Mouse (Mus musculus): ENCODE results near the gene Lef1. TPM values are rescaled to one million over a fixed set of nuclear protein-coding genes. Genes with fewer than 3 reads are reported as not detected.

The Lef1 gene
- polyA plus RNA-seq, 1 experiment from 2014 or later: 25.9 TPM

GRCm38 (mm10) chr3:131123501-131123900 is 13.2 kb downstream of the Lef1 start:
- no peak for DNase-seq (ENCODE audit: low spot score)
- Histone ChIP-seq H3K36me3 (ENCODE audit: control insufficient read depth, insufficient read depth, low read length) (peaks cover 25% of the 10 kb centered on the region; the same call in 1 of the 2 replicates), H3K9me3 (ENCODE audit: control insufficient read depth, low read length) (no peaks in the 10 kb centered on the region), H3K4me2 (ENCODE audit: low read depth, low read length) (no peak overlapping the region), H3K27ac (replicated peaks; ENCODE audit: low read depth, low read length) (no peak overlapping the region), H3K9ac (ENCODE audit: low read depth, low read length) (no peak overlapping the region), H3K27me3 (replicated peaks; ENCODE audit: control insufficient read depth, insufficient read depth, low read length) (no peaks in the 10 kb centered on the region), H3K4me3 (ENCODE audit: low read depth, low read length) (no peak overlapping the region), H3K4me1 (ENCODE audit: control insufficient read depth, insufficient read depth, low read length) (no peaks in the 10 kb centered on the region)
- ATAC-seq (ENCODE audit: low read depth): no peak
- WGBS: 85% methylated on average over 6 of the region's 6 CpGs

GRCm38 (mm10) chr3:131125873-131126272 is 15.6 kb downstream of the Lef1 start:
- Histone ChIP-seq H3K9me3 (ENCODE audit: control insufficient read depth, low read length) (no peaks in the 10 kb centered on the region), H3K9ac (ENCODE audit: low read depth, low read length) (no peak overlapping the region), H3K27me3 (replicated peaks; ENCODE audit: control insufficient read depth, insufficient read depth, low read length) (no peaks in the 10 kb centered on the region), H3K27ac (replicated peaks; ENCODE audit: low read depth, low read length) (no peak overlapping the region), H3K36me3 (ENCODE audit: control insufficient read depth, insufficient read depth, low read length) (peaks cover 22% of the 10 kb centered on the region; the same call in 1 of the 2 replicates), H3K4me1 (ENCODE audit: control insufficient read depth, insufficient read depth, low read length) (no peaks in the 10 kb centered on the region), H3K4me2 (ENCODE audit: low read depth, low read length) (no peak overlapping the region), H3K4me3 (ENCODE audit: low read depth, low read length) (no peak overlapping the region)
- 94% methylated on average over 13 of the region's 13 CpGs for WGBS
- no peak for ATAC-seq (ENCODE audit: low read depth)
- no peak for DNase-seq (ENCODE audit: low spot score)

GRCm38 (mm10) chr3:131126438-131126837 is 16.2 kb downstream of the Lef1 start:
- H3K4me2 ChIP-seq (ENCODE audit: low read depth, low read length): no peak overlapping the region
- no peak for DNase-seq (ENCODE audit: low spot score)
- H3K4me3 ChIP-seq (ENCODE audit: low read depth, low read length): no peak overlapping the region
- 94% methylated on average over 4 of the region's 4 CpGs for WGBS
- no peaks in the 10 kb centered on the region for H3K27me3 ChIP-seq (replicated peaks; ENCODE audit: control insufficient read depth, insufficient read depth, low read length)
- peaks cover 19% of the 10 kb centered on the region; the same call in 1 of the 2 replicates for H3K36me3 ChIP-seq (ENCODE audit: control insufficient read depth, insufficient read depth, low read length)
- H3K9me3 ChIP-seq (ENCODE audit: control insufficient read depth, low read length): no peaks in the 10 kb centered on the region
- H3K27ac ChIP-seq (replicated peaks; ENCODE audit: low read depth, low read length): no peak overlapping the region
- H3K4me1 ChIP-seq (ENCODE audit: control insufficient read depth, insufficient read depth, low read length): no peaks in the 10 kb centered on the region
- no peak for ATAC-seq (ENCODE audit: low read depth)
- H3K9ac ChIP-seq (ENCODE audit: low read depth, low read length): no peak overlapping the region

GRCm38 (mm10) chr3:131134003-131134402 is 23.7 kb downstream of the Lef1 start:
- DNase-seq (ENCODE audit: low spot score) (no peak), ATAC-seq (ENCODE audit: low read depth) (peak; percentile 62; the same call in 1 of the 2 replicates)
- Histone ChIP-seq H3K4me3 (ENCODE audit: low read depth, low read length) (no peak overlapping the region), H3K4me2 (ENCODE audit: low read depth, low read length) (no peak overlapping the region), H3K27ac (replicated peaks; ENCODE audit: low read depth, low read length) (no peak overlapping the region), H3K9me3 (ENCODE audit: control insufficient read depth, low read length) (no peaks in the 10 kb centered on the region), H3K9ac (ENCODE audit: low read depth, low read length) (no peak overlapping the region), H3K4me1 (ENCODE audit: control insufficient read depth, insufficient read depth, low read length) (peaks cover 33% of the 10 kb centered on the region), H3K27me3 (replicated peaks; ENCODE audit: control insufficient read depth, insufficient read depth, low read length) (no peaks in the 10 kb centered on the region), H3K36me3 (ENCODE audit: control insufficient read depth, insufficient read depth, low read length) (no peaks in the 10 kb centered on the region)
- 65% methylated on average over 9 of the region's 9 CpGs for WGBS

GRCm38 (mm10) chr3:131135434-131135833 is 25.2 kb downstream of the Lef1 start:
- peaks cover 5% of the 10 kb centered on the region; the same call in 1 of the 2 replicates for H3K36me3 ChIP-seq (ENCODE audit: control insufficient read depth, insufficient read depth, low read length)
- no peak for ATAC-seq (ENCODE audit: low read depth)
- H3K27me3 ChIP-seq (replicated peaks; ENCODE audit: control insufficient read depth, insufficient read depth, low read length): no peaks in the 10 kb centered on the region
- DNase-seq (ENCODE audit: low spot score): no peak
- no peak overlapping the region for H3K4me2 ChIP-seq (ENCODE audit: low read depth, low read length)
- H3K9ac ChIP-seq (ENCODE audit: low read depth, low read length): no peak overlapping the region
- peaks cover 44% of the 10 kb centered on the region for H3K4me1 ChIP-seq (ENCODE audit: control insufficient read depth, insufficient read depth, low read length)
- no peak overlapping the region for H3K4me3 ChIP-seq (ENCODE audit: low read depth, low read length)
- H3K27ac ChIP-seq (replicated peaks; ENCODE audit: low read depth, low read length): no peak overlapping the region
- no peaks in the 10 kb centered on the region for H3K9me3 ChIP-seq (ENCODE audit: control insufficient read depth, low read length)
- 50% methylated on average over 9 of the region's 9 CpGs for WGBS

- Histone ChIP-seq H3K27ac (replicated peaks; ENCODE audit: low read depth, low read length) (peak overlapping the region; percentile 58), H3K4me1 (ENCODE audit: control insufficient read depth, insufficient read depth, low read length) (peaks cover 44% of the 10 kb centered on the region), H3K4me3 (ENCODE audit: low read depth, low read length) (peak overlapping the region; percentile 8; the same call in 1 of the 2 replicates), H3K36me3 (ENCODE audit: control insufficient read depth, insufficient read depth, low read length) (peaks cover 5% of the 10 kb centered on the region; the same call in 1 of the 2 replicates), H3K27me3 (replicated peaks; ENCODE audit: control insufficient read depth, insufficient read depth, low read length) (no peaks in the 10 kb centered on the region), H3K4me2 (ENCODE audit: low read depth, low read length) (peak overlapping the region; percentile 46), H3K9me3 (ENCODE audit: control insufficient read depth, low read length) (no peaks in the 10 kb centered on the region), H3K9ac (ENCODE audit: low read depth, low read length) (no peak overlapping the region)
- DNase-seq (ENCODE audit: low spot score): peak; percentile 66
- ATAC-seq (ENCODE audit: low read depth): no peak
- WGBS: 8% methylated on average over 8 of the region's 8 CpGs
Observed at GRCm38 (mm10) chr3:131136455-131136854, 26.2 kb downstream of the Lef1 start.

GRCm38 (mm10) chr3:131137119-131137781 is 27.0 kb downstream of the Lef1 start:
- Histone ChIP-seq H3K27ac (replicated peaks; ENCODE audit: low read depth, low read length) (peak overlapping the region; percentile 48), H3K36me3 (ENCODE audit: control insufficient read depth, insufficient read depth, low read length) (peaks cover 5% of the 10 kb centered on the region; the same call in 1 of the 2 replicates), H3K4me3 (ENCODE audit: low read depth, low read length) (peak overlapping the region; percentile 8; the same call in 1 of the 2 replicates), H3K4me1 (ENCODE audit: control insufficient read depth, insufficient read depth, low read length) (peaks cover 44% of the 10 kb centered on the region), H3K4me2 (ENCODE audit: low read depth, low read length) (peak overlapping the region; percentile 46), H3K9me3 (ENCODE audit: control insufficient read depth, low read length) (no peaks in the 10 kb centered on the region), H3K9ac (ENCODE audit: low read depth, low read length) (0 out of 2 replicates have a peak overlapping the region, but pooled peaks have one; percentile 16), H3K27me3 (replicated peaks; ENCODE audit: control insufficient read depth, insufficient read depth, low read length) (no peaks in the 10 kb centered on the region)
- DNase-seq (ENCODE audit: low spot score) (peak; percentile 92), ATAC-seq (ENCODE audit: low read depth) (peak; percentile 68; the same call in 1 of the 2 replicates)
- WGBS: 24% methylated on average over 18 of the region's 18 CpGs

GRCm38 (mm10) chr3:131138224-131138623 is 28.0 kb downstream of the Lef1 start:
- Histone ChIP-seq H3K27me3 (replicated peaks; ENCODE audit: control insufficient read depth, insufficient read depth, low read length) (no peaks in the 10 kb centered on the region), H3K27ac (replicated peaks; ENCODE audit: low read depth, low read length) (peak overlapping the region; percentile 48; the same call in 1 of the 2 replicates), H3K9ac (ENCODE audit: low read depth, low read length) (no peak overlapping the region), H3K4me1 (ENCODE audit: control insufficient read depth, insufficient read depth, low read length) (peaks cover 48% of the 10 kb centered on the region), H3K4me3 (ENCODE audit: low read depth, low read length) (no peak overlapping the region), H3K4me2 (ENCODE audit: low read depth, low read length) (no peak overlapping the region), H3K36me3 (ENCODE audit: control insufficient read depth, insufficient read depth, low read length) (peaks cover 5% of the 10 kb centered on the region; the same call in 1 of the 2 replicates), H3K9me3 (ENCODE audit: control insufficient read depth, low read length) (no peaks in the 10 kb centered on the region)
- DNase-seq (ENCODE audit: low spot score) (no peak), ATAC-seq (ENCODE audit: low read depth) (no peak)
- WGBS: 67% methylated on average over 9 of the region's 9 CpGs

Measured in embryonic facial prominence, embryonic 14.5 days (tissue).